Mouse (Mus musculus) spleen, adult 2 months (tissue): ENCODE measurements around the gene Samd4b. TPM values are rescaled to one million over a fixed set of nuclear protein-coding genes. Genes with fewer than 3 reads are reported as not detected.

Source experiments
- DNase-seq, 2 experiments: peaks; one replicate each; pipeline versions ENCODE4 v3.0.0 to v3.0.0-alpha.2; 2012 to 2021; ENCODE audit warnings: low spot score in 2 of 2, low read depth in 1 of 2
- H3K27ac ChIP-seq: fragments of 200-500 bp; 2 replicates; pipeline ENCODE4 v1.5.1; 2012; ENCODE audit warnings: low read length, inconsistent platforms; ENCODE audit not compliant: insufficient read depth
- H3K27me3 ChIP-seq: fragments of 200-500 bp; 2 replicates; pipeline ENCODE4 v1.6.1; 2012; ENCODE audit warnings: mild to moderate bottlenecking, moderate library complexity, low read length, inconsistent platforms; ENCODE audit not compliant: control insufficient read depth, insufficient read depth
- H3K36me3 ChIP-seq: fragments of 200-500 bp; 2 replicates; pipeline ENCODE4 v1.6.1; 2012; ENCODE audit warnings: mild to moderate bottlenecking, low read length, inconsistent platforms; ENCODE audit not compliant: control insufficient read depth, insufficient read depth
- H3K4me1 ChIP-seq: fragments of 200-500 bp; 2 replicates; pipeline ENCODE4 v1.6.1; 2011; ENCODE audit warnings: inconsistent platforms; ENCODE audit not compliant: control insufficient read depth, insufficient read depth, insufficient read length
- H3K4me3 ChIP-seq: fragments of 200-500 bp; 2 replicates; pipeline ENCODE4 v1.5.1; 2011; ENCODE audit warnings: mild to moderate bottlenecking, inconsistent platforms; ENCODE audit not compliant: insufficient read depth, insufficient read length; ENCODE audit errors: extremely low read depth
- CTCF ChIP-seq: fragments of 200-500 bp; IDR thresholded peaks from 2 replicates; pipeline ENCODE4 v1.5.1; 2011; ENCODE audit warnings: mild to moderate bottlenecking, inconsistent platforms; ENCODE audit not compliant: insufficient read depth, insufficient read length, insufficient replicate concordance; ENCODE audit errors: extremely low read depth
- POLR2A ChIP-seq: fragments of 200-500 bp; IDR thresholded peaks from 2 replicates; pipeline ENCODE4 v1.6.1; 2011; ENCODE audit warnings: low read depth, low read length, inconsistent platforms
- WGBS: fragments of 180-500 bp; shearing (Covaris S2); methylation state at CpG from one replicate; pipeline ENCODE4 v1.1.7; 2018; 5-methylcytosine and 5-hydroxymethylcytosine counted together
- polyA plus RNA-seq: library from polyadenylated mRNA; depleted of rRNA; stranded (reverse); fragments of >200 nt; gene quantifications from 2 replicates; pipeline ENCODE4 v1.2.3, GENCODE M21; 2012

The Samd4b gene
- polyA plus RNA-seq, 1 experiment = 48.2 TPM

- no peak for TF ChIP-seq POLR2A
- TF ChIP-seq CTCF = peak; percentile 81; the same call in 1 of the 2 replicates
- Histone ChIP-seq H3K27ac (no peak overlapping the region), H3K27me3 (no peaks in the 10 kb centered on the region), H3K4me1 (peaks cover 14% of the 10 kb centered on the region), H3K4me3 (no peak overlapping the region), H3K36me3 (no peaks in the 10 kb centered on the region)
- WGBS = 6% methylated on average over 11 of the region's 11 CpGs
- DNase-seq = peak; percentile 44 to 75
These were observed 3.1 kb upstream of the Samd4b start for GRCm38 (mm10) chr7:28601029-28601428.

DNA sequence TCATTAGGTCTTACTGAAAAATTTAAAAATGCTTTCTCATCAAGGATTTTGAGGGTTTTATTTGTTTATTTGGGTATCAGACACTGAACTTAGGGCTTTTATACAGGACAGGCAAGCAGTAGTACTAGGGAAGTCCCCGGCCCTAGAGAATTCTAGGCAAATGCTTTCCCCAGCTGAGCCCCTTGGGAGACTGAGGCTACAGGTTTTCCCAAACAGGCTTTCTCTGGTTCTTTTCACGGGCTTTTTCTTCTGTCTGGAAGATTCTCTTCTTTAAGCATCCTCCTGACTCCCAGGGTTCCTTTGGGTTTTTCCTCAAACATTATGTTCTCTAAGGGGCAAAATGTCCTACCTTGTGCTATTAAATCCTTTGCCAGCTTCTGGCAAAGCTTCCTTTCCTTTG is 1.0 kb upstream of the Samd4b start:
- Histone ChIP-seq H3K4me3 (no peak overlapping the region), H3K27me3 (no peaks in the 10 kb centered on the region), H3K36me3 (no peaks in the 10 kb centered on the region), H3K4me1 (peaks cover 19% of the 10 kb centered on the region), H3K27ac (no peak overlapping the region)
- no peak for DNase-seq
- 37% methylated on average over 2 of the region's 2 CpGs for WGBS
- TF ChIP-seq CTCF (no peak), POLR2A (no peak)

GRCm38 (mm10) chr7:28597277-28597570 is 720 bp downstream of the Samd4b start:
- WGBS = 40% methylated on average over 9 of the region's 9 CpGs
- no peaks in the 10 kb centered on the region for H3K27me3 ChIP-seq
- no peaks in the 10 kb centered on the region for H3K36me3 ChIP-seq
- H3K4me1 ChIP-seq = peaks cover 32% of the 10 kb centered on the region
- no peak overlapping the region for H3K27ac ChIP-seq
- DNase-seq = no peak
- TF ChIP-seq CTCF = no peak
- TF ChIP-seq POLR2A = no peak
- H3K4me3 ChIP-seq = peak overlapping the region; percentile 78; the same call in 1 of the 2 replicates

DNA sequence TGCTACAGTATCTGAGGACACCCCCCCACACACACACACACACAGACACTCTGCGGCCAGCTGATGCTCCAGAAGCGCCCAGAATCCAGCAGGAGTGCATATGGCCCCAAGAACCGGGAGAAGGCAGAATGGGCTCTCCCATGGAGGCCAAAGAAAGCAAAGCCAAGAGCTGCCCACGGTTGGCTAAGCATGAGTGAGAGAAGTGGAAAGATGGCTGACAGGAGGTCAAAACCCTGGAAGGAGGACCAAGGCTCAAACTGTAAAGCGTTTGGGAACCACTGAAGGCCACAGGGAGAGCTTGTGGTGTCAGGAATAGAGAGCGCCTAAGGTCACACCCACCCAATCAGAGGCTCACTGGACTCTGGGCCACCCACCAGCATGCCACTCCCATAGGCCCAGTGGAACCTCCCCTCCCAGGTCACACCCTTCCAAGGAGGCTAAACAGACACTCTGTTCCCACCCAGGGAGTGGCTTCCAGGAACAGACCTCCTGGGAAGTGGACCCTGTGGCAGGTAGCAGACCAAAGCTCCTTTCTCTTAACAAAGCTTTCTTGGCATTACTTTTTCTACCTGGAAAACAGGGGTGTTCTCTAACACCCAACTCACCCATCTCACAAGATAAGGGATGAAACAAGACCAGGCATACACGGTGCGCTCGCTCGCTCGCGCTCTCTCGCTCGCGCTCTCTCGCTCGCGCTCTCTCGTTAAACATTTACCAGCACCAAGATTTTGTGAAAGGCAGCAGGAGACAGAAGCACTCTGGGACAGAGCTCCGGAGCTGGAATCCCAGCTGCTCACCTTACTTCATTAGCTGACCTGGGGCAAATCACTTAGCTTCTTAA is 1.3 kb downstream of the Samd4b start:
- DNase-seq = no peak
- WGBS = 80% methylated on average over 20 of the region's 20 CpGs
- H3K27me3 ChIP-seq = no peaks in the 10 kb centered on the region
- H3K27ac ChIP-seq = no peak overlapping the region
- 0 out of 2 replicates have a peak overlapping the region, but pooled peaks have one; percentile 78 for H3K4me3 ChIP-seq
- TF ChIP-seq CTCF = no peak
- TF ChIP-seq POLR2A = no peak
- peaks cover 32% of the 10 kb centered on the region for H3K4me1 ChIP-seq
- no peaks in the 10 kb centered on the region for H3K36me3 ChIP-seq

- Histone ChIP-seq H3K4me3 (no peak overlapping the region), H3K27me3 (no peaks in the 10 kb centered on the region), H3K36me3 (no peaks in the 10 kb centered on the region), H3K4me1 (peaks cover 32% of the 10 kb centered on the region), H3K27ac (no peak overlapping the region)
- WGBS = 75% methylated on average over 8 of the region's 8 CpGs
- DNase-seq = no peak
- no peak for TF ChIP-seq POLR2A
- no peak for TF ChIP-seq CTCF
These were observed 2.1 kb downstream of the Samd4b start for GRCm38 (mm10) chr7:28595751-28596435.

DNA sequence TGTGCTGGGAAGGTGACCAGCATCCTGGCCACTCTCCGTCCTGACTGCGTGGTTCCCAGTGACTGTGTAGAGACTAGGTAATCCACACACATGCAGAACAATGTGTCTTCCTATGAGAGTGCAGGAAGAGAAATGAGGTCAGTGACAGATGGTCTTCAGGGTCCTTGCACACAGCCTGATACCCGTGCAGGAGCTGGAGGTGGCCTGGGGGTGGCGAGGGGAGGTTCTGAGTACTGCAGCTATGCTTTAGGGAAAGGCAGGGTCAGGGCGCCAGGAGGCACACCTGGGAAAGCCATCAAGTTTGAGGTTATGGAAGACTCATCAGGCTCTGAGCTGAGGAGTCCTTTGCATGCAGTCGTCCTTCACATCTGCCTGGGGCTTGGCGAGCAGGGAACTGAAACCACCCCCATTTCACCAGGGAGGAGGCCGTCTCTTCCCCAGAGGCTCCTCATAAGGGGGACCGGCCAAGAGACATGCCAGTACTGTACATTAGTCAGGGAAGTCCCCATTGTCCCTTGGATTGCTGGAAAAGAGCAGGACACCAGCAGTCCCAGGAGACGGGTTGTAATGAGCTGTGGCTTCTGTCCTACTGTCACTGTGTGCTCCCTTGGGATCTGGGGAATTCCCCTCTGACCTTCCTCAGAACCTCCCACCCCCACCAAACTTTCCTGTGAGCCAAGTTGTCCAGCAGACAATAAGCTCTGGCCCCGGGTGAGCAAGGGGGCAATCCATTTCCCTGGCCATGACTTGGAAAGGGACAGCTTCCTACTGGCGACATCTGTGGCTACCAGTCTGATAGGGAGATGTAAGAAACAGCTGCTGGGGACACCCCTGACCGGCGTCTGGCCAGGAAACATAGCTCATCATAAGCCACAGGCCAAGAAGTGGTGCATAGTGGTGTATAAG is 4.5 kb downstream of the Samd4b start:
- no peaks in the 10 kb centered on the region for H3K27me3 ChIP-seq
- DNase-seq = peak in 1 of 2 experiments; percentile 56
- peaks cover 32% of the 10 kb centered on the region for H3K4me1 ChIP-seq
- H3K36me3 ChIP-seq = no peaks in the 10 kb centered on the region
- no peak overlapping the region; the same call in 1 of the 2 replicates for H3K4me3 ChIP-seq
- 38% methylated on average over 14 of the region's 14 CpGs for WGBS
- peak overlapping the region; percentile 39 for H3K27ac ChIP-seq
- TF ChIP-seq CTCF (no peak), POLR2A (no peak)
